Mouse (Mus musculus): ENCODE data around the gene Ykt6. TPM values are rescaled to one million over a fixed set of nuclear protein-coding genes. Genes with fewer than 3 reads are reported as not detected.
"Not testable (repeated sequence)": the region's sequence is repeated elsewhere in the genome, so short reads cannot be mapped to it uniquely, and the experiment has no call there.

Ykt6 gene
- polyA plus RNA-seq, 1 experiment from 2014 or later = 40.5 TPM

GRCm38 (mm10) chr11:5915429-5916177 is 39.9 kb upstream of the Ykt6 start:
- no peak overlapping the region for H3K9ac ChIP-seq (ENCODE audit: low read length)
- 0 out of 2 replicates have a peak, but pooled peaks have one; percentile 21 for ATAC-seq (replicated peaks; ENCODE audit: extremely low read depth, insufficient read depth, low FRiP score)
- WGBS = 48% methylated on average over 5 of the region's 5 CpGs
- H3K27ac ChIP-seq (ENCODE audit: low read length) = 0 out of 2 replicates have a peak overlapping the region, but pooled peaks have one; percentile 6
- no peaks in the 10 kb centered on the region; the same call in 1 of the 2 replicates for H3K9me3 ChIP-seq (replicated peaks; ENCODE audit: control insufficient read depth, low read length)
- peaks cover 16% of the 10 kb centered on the region for H3K4me1 ChIP-seq (ENCODE audit: control insufficient read depth, insufficient read depth, low read length)
- H3K4me3 ChIP-seq (ENCODE audit: low read length) = no peak overlapping the region
- no peaks in the 10 kb centered on the region for H3K27me3 ChIP-seq (ENCODE audit: control insufficient read depth, insufficient read depth, low read length)
- H3K36me3 ChIP-seq (ENCODE audit: control insufficient read depth, insufficient read depth) = no peaks in the 10 kb centered on the region
- 0 out of 2 replicates have a peak overlapping the region, but pooled peaks have one; percentile 7 for H3K4me2 ChIP-seq (ENCODE audit: low read depth, low read length)

- H3K4me3 ChIP-seq (ENCODE audit: low read length) = no peak overlapping the region
- H3K27me3 ChIP-seq (ENCODE audit: control insufficient read depth, insufficient read depth, low read length) = no peaks in the 10 kb centered on the region
- no peaks in the 10 kb centered on the region; the same call in 1 of the 2 replicates for H3K9me3 ChIP-seq (replicated peaks; ENCODE audit: control insufficient read depth, low read length)
- H3K4me2 ChIP-seq (ENCODE audit: low read depth, low read length) = no peak overlapping the region
- H3K4me1 ChIP-seq (ENCODE audit: control insufficient read depth, insufficient read depth, low read length) = peaks cover 16% of the 10 kb centered on the region
- H3K36me3 ChIP-seq (ENCODE audit: control insufficient read depth, insufficient read depth) = no peaks in the 10 kb centered on the region
- WGBS = 63% methylated on average over 8 of the region's 8 CpGs
- no peak overlapping the region for H3K9ac ChIP-seq (ENCODE audit: low read length)
- no peak overlapping the region for H3K27ac ChIP-seq (ENCODE audit: low read length)
- ATAC-seq (replicated peaks; ENCODE audit: extremely low read depth, insufficient read depth, low FRiP score) = no peak
These were observed 39.3 kb upstream of the Ykt6 start for GRCm38 (mm10) chr11:5916178-5916548.

GRCm38 (mm10) chr11:5918111-5918510 is 37.4 kb upstream of the Ykt6 start:
- WGBS = 76% methylated on average over 2 of the region's 2 CpGs
- H3K27ac ChIP-seq (ENCODE audit: low read length) = no peak overlapping the region
- no peak overlapping the region for H3K4me2 ChIP-seq (ENCODE audit: low read depth, low read length)
- H3K27me3 ChIP-seq (ENCODE audit: control insufficient read depth, insufficient read depth, low read length) = no peaks in the 10 kb centered on the region
- no peak overlapping the region for H3K4me3 ChIP-seq (ENCODE audit: low read length)
- ATAC-seq (replicated peaks; ENCODE audit: extremely low read depth, insufficient read depth, low FRiP score) = no peak
- peaks cover 15% of the 10 kb centered on the region for H3K4me1 ChIP-seq (ENCODE audit: control insufficient read depth, insufficient read depth, low read length)
- no peak overlapping the region for H3K9ac ChIP-seq (ENCODE audit: low read length)
- no peaks in the 10 kb centered on the region for H3K36me3 ChIP-seq (ENCODE audit: control insufficient read depth, insufficient read depth)
- H3K9me3 ChIP-seq (replicated peaks; ENCODE audit: control insufficient read depth, low read length) = no peaks in the 10 kb centered on the region; the same call in 1 of the 2 replicates

GRCm38 (mm10) chr11:5919606-5920005 is 35.9 kb upstream of the Ykt6 start:
- no peaks in the 10 kb centered on the region for H3K36me3 ChIP-seq (ENCODE audit: control insufficient read depth, insufficient read depth)
- H3K4me1 ChIP-seq (ENCODE audit: control insufficient read depth, insufficient read depth, low read length) = peaks cover 13% of the 10 kb centered on the region
- no peak overlapping the region for H3K4me2 ChIP-seq (ENCODE audit: low read depth, low read length)
- no peak for ATAC-seq (replicated peaks; ENCODE audit: extremely low read depth, insufficient read depth, low FRiP score)
- 86% methylated on average over 4 of the region's 4 CpGs for WGBS
- no peak overlapping the region for H3K27ac ChIP-seq (ENCODE audit: low read length)
- H3K9me3 ChIP-seq (replicated peaks; ENCODE audit: control insufficient read depth, low read length) = no peaks in the 10 kb centered on the region; the same call in 1 of the 2 replicates
- no peak overlapping the region for H3K9ac ChIP-seq (ENCODE audit: low read length)
- no peaks in the 10 kb centered on the region for H3K27me3 ChIP-seq (ENCODE audit: control insufficient read depth, insufficient read depth, low read length)
- no peak overlapping the region for H3K4me3 ChIP-seq (ENCODE audit: low read length)

- H3K36me3 ChIP-seq (ENCODE audit: control insufficient read depth, insufficient read depth) = no peaks in the 10 kb centered on the region
- 36% methylated on average over 17 of the region's 17 CpGs for WGBS
- no peaks in the 10 kb centered on the region; the same call in 1 of the 2 replicates for H3K9me3 ChIP-seq (replicated peaks; ENCODE audit: control insufficient read depth, low read length)
- H3K4me2 ChIP-seq (ENCODE audit: low read depth, low read length) = no peak overlapping the region
- no peak for ATAC-seq (replicated peaks; ENCODE audit: extremely low read depth, insufficient read depth, low FRiP score)
- no peak overlapping the region for H3K9ac ChIP-seq (ENCODE audit: low read length)
- peaks cover 11% of the 10 kb centered on the region for H3K4me1 ChIP-seq (ENCODE audit: control insufficient read depth, insufficient read depth, low read length)
- H3K4me3 ChIP-seq (ENCODE audit: low read length) = no peak overlapping the region
- no peak overlapping the region for H3K27ac ChIP-seq (ENCODE audit: low read length)
- H3K27me3 ChIP-seq (ENCODE audit: control insufficient read depth, insufficient read depth, low read length) = no peaks in the 10 kb centered on the region
These were observed 35.1 kb upstream of the Ykt6 start for GRCm38 (mm10) chr11:5920323-5920960.

GRCm38 (mm10) chr11:5924699-5925098 is 30.8 kb upstream of the Ykt6 start:
- H3K27me3 ChIP-seq (ENCODE audit: control insufficient read depth, insufficient read depth, low read length) = no peaks in the 10 kb centered on the region
- no peaks in the 10 kb centered on the region for H3K9me3 ChIP-seq (replicated peaks; ENCODE audit: control insufficient read depth, low read length)
- ATAC-seq (replicated peaks; ENCODE audit: extremely low read depth, insufficient read depth, low FRiP score) = no peak
- no peaks in the 10 kb centered on the region for H3K36me3 ChIP-seq (ENCODE audit: control insufficient read depth, insufficient read depth)
- no peak overlapping the region for H3K4me3 ChIP-seq (ENCODE audit: low read length)
- no peak overlapping the region for H3K27ac ChIP-seq (ENCODE audit: low read length)
- no peak overlapping the region for H3K4me2 ChIP-seq (ENCODE audit: low read depth, low read length)
- no peaks in the 10 kb centered on the region for H3K4me1 ChIP-seq (ENCODE audit: control insufficient read depth, insufficient read depth, low read length)
- no peak overlapping the region for H3K9ac ChIP-seq (ENCODE audit: low read length)
- WGBS = 63% methylated on average over 8 of the region's 8 CpGs

GRCm38 (mm10) chr11:5926696-5927220 is 28.7 kb upstream of the Ykt6 start:
- no peaks in the 10 kb centered on the region for H3K27me3 ChIP-seq (ENCODE audit: control insufficient read depth, insufficient read depth, low read length)
- no peak overlapping the region for H3K27ac ChIP-seq (ENCODE audit: low read length)
- no peak for ATAC-seq (replicated peaks; ENCODE audit: extremely low read depth, insufficient read depth, low FRiP score)
- H3K4me1 ChIP-seq (ENCODE audit: control insufficient read depth, insufficient read depth, low read length) = no peaks in the 10 kb centered on the region
- 76% methylated on average over 3 of the region's 3 CpGs for WGBS
- no peak overlapping the region for H3K9ac ChIP-seq (ENCODE audit: low read length)
- H3K4me3 ChIP-seq (ENCODE audit: low read length) = no peak overlapping the region
- H3K9me3 ChIP-seq (replicated peaks; ENCODE audit: control insufficient read depth, low read length) = no peaks in the 10 kb centered on the region
- no peak overlapping the region for H3K4me2 ChIP-seq (ENCODE audit: low read depth, low read length)
- no peaks in the 10 kb centered on the region for H3K36me3 ChIP-seq (ENCODE audit: control insufficient read depth, insufficient read depth)

GRCm38 (mm10) chr11:5930578-5930977 is 24.9 kb upstream of the Ykt6 start:
- Histone ChIP-seq H3K4me2 (ENCODE audit: low read depth, low read length) (no peak overlapping the region), H3K4me3 (ENCODE audit: low read length) (no peak overlapping the region), H3K27me3 (ENCODE audit: control insufficient read depth, insufficient read depth, low read length) (no peaks in the 10 kb centered on the region), H3K36me3 (ENCODE audit: control insufficient read depth, insufficient read depth) (no peaks in the 10 kb centered on the region), H3K4me1 (ENCODE audit: control insufficient read depth, insufficient read depth, low read length) (no peaks in the 10 kb centered on the region), H3K9ac (ENCODE audit: low read length) (no peak overlapping the region), H3K27ac (ENCODE audit: low read length) (no peak overlapping the region), H3K9me3 (replicated peaks; ENCODE audit: control insufficient read depth, low read length) (peaks cover 5% of the 10 kb centered on the region; the same call in 1 of the 2 replicates)
- 67% methylated on average over 1 of the region's 1 CpGs for WGBS
- no peak for ATAC-seq (replicated peaks; ENCODE audit: extremely low read depth, insufficient read depth, low FRiP score)

- ATAC-seq (replicated peaks; ENCODE audit: extremely low read depth, insufficient read depth, low FRiP score); H3K4me2 ChIP-seq (ENCODE audit: low read depth, low read length); H3K36me3 ChIP-seq (ENCODE audit: control insufficient read depth, insufficient read depth); H3K9me3 ChIP-seq (replicated peaks; ENCODE audit: control insufficient read depth, low read length); H3K27ac ChIP-seq (ENCODE audit: low read length); H3K9ac ChIP-seq (ENCODE audit: low read length); H3K4me3 ChIP-seq (ENCODE audit: low read length); H3K4me1 ChIP-seq (ENCODE audit: control insufficient read depth, insufficient read depth, low read length); H3K27me3 ChIP-seq (ENCODE audit: control insufficient read depth, insufficient read depth, low read length): not testable (repeated sequence)
- WGBS = 86% methylated on average over 6 of the region's 6 CpGs
These were observed 23.5 kb upstream of the Ykt6 start for GRCm38 (mm10) chr11:5931947-5932346.

All from heart, embryonic 16.5 days (tissue).